Mouse (Mus musculus) right cerebral cortex, adult 2 months (tissue): Measurements from ENCODE around the gene 4931440F15Rik.
"Not testable (repeated sequence)": the region's sequence is repeated elsewhere in the genome, so short reads cannot be mapped to it uniquely, and the experiment has no call there.

Experiments
- DNase-seq, 2 experiments: peaks; one replicate each; pipeline ENCODE4 v3.0.0; 2021 to 2022; ENCODE audit warnings: low spot score in 2 of 2

Gene 4931440F15Rik

GRCm38 (mm10) chr11:29825271-29825718 is at the start of gene 4931440F15Rik:
Gene 4931440F15Rik (minus strand): TSS chr11:29825668.
- DNase-seq, result not testable (repeated sequence)

GRCm38 (mm10) chr11:29874781-29875180 is 49.3 kb upstream of the 4931440F15Rik start:
- DNase-seq, result not testable (repeated sequence)

- DNase-seq, result no peak
Observed at GRCm38 (mm10) chr11:29870174-29870573, 44.7 kb upstream of the 4931440F15Rik start.

GRCm38 (mm10) chr11:29864269-29864668 is 38.8 kb upstream of the 4931440F15Rik start:
- no peak for DNase-seq

GRCm38 (mm10) chr11:29861750-29862397 is 36.4 kb upstream of the 4931440F15Rik start:
- DNase-seq, result peak; percentile 49 to 62

- DNase-seq, result no peak
Observed at GRCm38 (mm10) chr11:29861040-29861439, 35.6 kb upstream of the 4931440F15Rik start.

GRCm38 (mm10) chr11:29840606-29841227 is 15.2 kb upstream of the 4931440F15Rik start:
- no peak for DNase-seq

- DNase-seq, result no peak
Observed at GRCm38 (mm10) chr11:29839781-29840180, 14.3 kb upstream of the 4931440F15Rik start.

GRCm38 (mm10) chr11:29837066-29837465 is 11.6 kb upstream of the 4931440F15Rik start:
- no peak for DNase-seq

- no peak for DNase-seq
Observed at GRCm38 (mm10) chr11:29827729-29828128, 2.3 kb upstream of the 4931440F15Rik start.

- no peak for DNase-seq
Observed at GRCm38 (mm10) chr11:29826001-29826400, 533 bp upstream of the 4931440F15Rik start.

GRCm38 (mm10) chr11:29824474-29825270 is 796 bp downstream of the 4931440F15Rik start:
- DNase-seq, result not testable (repeated sequence)

GRCm38 (mm10) chr11:29823141-29823540 is 2.3 kb downstream of the 4931440F15Rik start:
- no peak for DNase-seq

GRCm38 (mm10) chr11:29815670-29816069 is 9.8 kb downstream of the 4931440F15Rik start:
- DNase-seq, result no peak

GRCm38 (mm10) chr11:29815261-29815660 is 10.2 kb downstream of the 4931440F15Rik start:
- DNase-seq, result no peak

GRCm38 (mm10) chr11:29813267-29813666 is 12.2 kb downstream of the 4931440F15Rik start:
- no peak for DNase-seq

GRCm38 (mm10) chr11:29812475-29812874 is 13.0 kb downstream of the 4931440F15Rik start:
- DNase-seq, result no peak

GRCm38 (mm10) chr11:29810324-29810723 is 15.1 kb downstream of the 4931440F15Rik start:
- peak in 1 of 2 experiments; percentile 53 for DNase-seq

GRCm38 (mm10) chr11:29808981-29809589 is 16.4 kb downstream of the 4931440F15Rik start:
- DNase-seq, result no peak

GRCm38 (mm10) chr11:29808173-29808980 is 17.1 kb downstream of the 4931440F15Rik start:
- DNase-seq, result no peak

GRCm38 (mm10) chr11:29807325-29807724 is 18.1 kb downstream of the 4931440F15Rik start:
- DNase-seq, result no peak
